Mouse (Mus musculus) bone marrow, adult 2 months (tissue): ENCODE results near the gene Xrcc3.

ENCODE experiments used
- CTCF ChIP-seq: fragments of 200-500 bp; IDR thresholded peaks from 2 replicates; pipeline ENCODE4 v1.5.1; 2011; ENCODE audit warnings: low read length, control low read depth; ENCODE audit not compliant: control insufficient read depth, insufficient read depth
- POLR2A ChIP-seq: fragments of 200-500 bp; IDR thresholded peaks from 2 replicates; pipeline ENCODE4 v1.6.1; 2011; ENCODE audit warnings: low read depth, mild to moderate bottlenecking, control low read depth, low read length, borderline replicate concordance; ENCODE audit not compliant: control insufficient read depth

DNA sequence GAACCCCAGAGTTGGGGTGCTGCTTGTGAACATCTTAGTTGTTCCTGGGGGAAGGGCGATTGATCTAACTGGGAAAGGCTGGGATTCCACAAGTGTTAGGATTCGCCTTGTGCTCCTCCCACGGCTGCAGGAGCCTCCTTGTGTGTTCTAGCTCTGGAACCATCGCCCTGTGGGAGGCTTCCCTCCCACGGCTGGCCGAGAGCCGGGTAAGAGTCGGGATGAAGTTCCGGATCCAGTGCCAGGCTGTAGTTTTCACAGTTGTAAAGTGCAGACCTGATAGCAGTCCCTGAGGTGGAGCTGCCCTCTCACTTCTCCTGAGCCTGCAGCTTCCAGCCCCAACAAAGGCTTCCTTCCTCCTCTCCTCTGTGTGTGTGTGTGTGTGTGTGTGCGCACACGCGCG is 2.9 kb upstream of the Xrcc3 start:
- no peak for TF ChIP-seq CTCF
- TF ChIP-seq POLR2A: no peak
